Mouse (Mus musculus): ENCODE data around the gene Atf6.

Gene Atf6

GRCm38 (mm10) chr1:170679624-170680023, 187.9 kb downstream of the Atf6 start:
- ATAC-seq (ENCODE audit: insufficient number of reproducible peaks, low FRiP score, low TSS enrichment): peak; percentile 72; the same call in 1 of the 2 replicates

- no peak for ATAC-seq (ENCODE audit: insufficient number of reproducible peaks, low FRiP score, low TSS enrichment)
These were observed 188.7 kb downstream of the Atf6 start for GRCm38 (mm10) chr1:170678861-170679260.

GRCm38 (mm10) chr1:170677681-170678080, 189.9 kb downstream of the Atf6 start:
- no peak for ATAC-seq (ENCODE audit: insufficient number of reproducible peaks, low FRiP score, low TSS enrichment)

GRCm38 (mm10) chr1:170674184-170674775, 193.3 kb downstream of the Atf6 start:
- no peak for ATAC-seq (ENCODE audit: insufficient number of reproducible peaks, low FRiP score, low TSS enrichment)

- ATAC-seq (ENCODE audit: insufficient number of reproducible peaks, low FRiP score, low TSS enrichment): no peak
These were observed 202.4 kb downstream of the Atf6 start for GRCm38 (mm10) chr1:170665200-170665599.

- ATAC-seq (ENCODE audit: insufficient number of reproducible peaks, low FRiP score, low TSS enrichment): no peak
These were observed 202.9 kb downstream of the Atf6 start for GRCm38 (mm10) chr1:170664620-170665185.

- ATAC-seq (ENCODE audit: insufficient number of reproducible peaks, low FRiP score, low TSS enrichment): no peak
These were observed 208.3 kb downstream of the Atf6 start for GRCm38 (mm10) chr1:170659260-170659659.

- no peak for ATAC-seq (ENCODE audit: insufficient number of reproducible peaks, low FRiP score, low TSS enrichment)
These were observed 209.8 kb downstream of the Atf6 start for GRCm38 (mm10) chr1:170657643-170658314.

- ATAC-seq (ENCODE audit: insufficient number of reproducible peaks, low FRiP score, low TSS enrichment): no peak
These were observed 210.4 kb downstream of the Atf6 start for GRCm38 (mm10) chr1:170657228-170657521.

GRCm38 (mm10) chr1:170656518-170657227, 210.9 kb downstream of the Atf6 start:
- peak; percentile 5; the same call in 1 of the 2 replicates for ATAC-seq (ENCODE audit: insufficient number of reproducible peaks, low FRiP score, low TSS enrichment)

GRCm38 (mm10) chr1:170655280-170655917, 212.2 kb downstream of the Atf6 start:
- no peak for ATAC-seq (ENCODE audit: insufficient number of reproducible peaks, low FRiP score, low TSS enrichment)
